Mouse (Mus musculus) mouse trophoblast stem cell (cell line): ENCODE measurements around the gene Icos.

Experiments used
- in situ Hi-C, 2 experiments: fragments of 300-500 bp; cut with MseI, MboI; formaldehyde crosslinking; loops; 2 replicates in 1 of 2; 3 replicates in 1 of 2; pipeline ENCODE4 v1.15.1; 2025

The Icos gene

DNA sequence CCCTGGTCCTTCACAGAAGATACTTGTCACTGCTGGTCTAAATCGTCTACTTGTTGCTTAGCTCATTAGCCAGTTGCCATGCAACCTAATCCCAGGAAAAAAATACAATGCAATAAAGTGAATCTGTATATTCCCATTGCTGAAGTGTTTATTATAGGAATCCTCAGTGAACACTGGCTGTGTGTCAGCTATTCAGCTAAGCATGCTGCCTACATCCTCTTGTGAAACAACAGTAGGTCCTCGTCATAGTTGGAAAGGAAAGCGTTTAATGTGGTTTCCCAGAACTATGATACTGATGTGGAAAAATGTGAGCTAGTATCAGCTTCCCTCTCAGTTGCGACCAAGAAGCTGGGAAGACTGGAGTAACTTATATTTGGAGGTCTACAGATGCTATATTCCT is 60.5 kb downstream of the Icos start:
- in situ Hi-C loops, result no loop called here

GRCm38 (mm10) chr1:61039310-61039709 is 61.6 kb downstream of the Icos start:
- in situ Hi-C loops, result no loop called here

GRCm38 (mm10) chr1:61040401-61040800 is 62.7 kb downstream of the Icos start:
- in situ Hi-C loops, result no loop called here

GRCm38 (mm10) chr1:61042842-61043241 is 65.1 kb downstream of the Icos start:
- in situ Hi-C loops, result no loop called here

- in situ Hi-C loops, result no loop called here
These were observed 68.5 kb downstream of the Icos start for GRCm38 (mm10) chr1:61046055-61046705.

GRCm38 (mm10) chr1:61047336-61047735 is 69.6 kb downstream of the Icos start:
- in situ Hi-C loops, result no loop called here
